In the genomic region with DNA sequence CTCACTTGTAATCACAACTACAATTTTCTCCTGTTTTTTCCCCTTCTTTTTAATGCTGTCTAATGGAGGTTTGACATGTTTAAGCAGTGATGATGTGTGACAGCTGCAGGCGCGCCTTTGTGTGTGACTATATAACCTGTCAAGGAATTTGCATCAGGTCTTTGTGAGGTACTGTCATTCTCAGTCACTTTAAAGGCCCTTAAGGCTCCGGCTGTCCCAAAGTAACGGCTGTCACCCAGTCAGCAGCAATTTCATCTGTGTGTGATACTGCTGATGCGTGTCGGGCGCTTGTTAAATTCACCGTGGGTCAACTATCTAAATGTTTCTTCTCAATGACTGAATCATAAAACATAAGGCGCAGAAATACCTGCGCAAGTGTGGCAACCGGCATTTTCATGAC, we compare ENCODE assay signal across 26 mouse cellular contexts.
A peak's percentile ranks its signal among the peaks of the same experiment; 100 is the strongest.
DNase-seq lines count a peak whose midpoint lies in the region; ATAC-seq and TF ChIP-seq lines count a peak whose summit lies in the region.
"Had no signal": no experiment of that assay in that cellular context is flagged by ENCODE, and none has a peak within 500 bp of the region (broad histone marks: within the 10 kb centered on the region; RNA-seq: fewer than 3 reads in every experiment).

No protein-coding gene starts in this region.

- H3K36me3 ChIP-seq in forebrain, embryonic 14.5 days (ENCODE audit: control insufficient read depth, insufficient read depth, low read length) = no peaks in the 10 kb centered on the region
- H3K36me3 ChIP-seq in forebrain, embryonic 11.5 days (ENCODE audit: control insufficient read depth, insufficient read depth, low read length) = no peaks in the 10 kb centered on the region
- H3K36me3 ChIP-seq in hindbrain, embryonic 16.5 days (ENCODE audit: control insufficient read depth, insufficient read depth, low read length) = no peaks in the 10 kb centered on the region
- no peaks in the 10 kb centered on the region for H3K36me3 ChIP-seq in hindbrain, embryonic 10.5 days
- H3K36me3 ChIP-seq in embryonic facial prominence, embryonic 14.5 days (ENCODE audit: control insufficient read depth, insufficient read depth, low read length) = no peaks in the 10 kb centered on the region
- no peaks in the 10 kb centered on the region for H3K36me3 ChIP-seq in midbrain, postnatal 0 days (ENCODE audit: insufficient read depth, low read length)
- H3K36me3 ChIP-seq: heart, embryonic 12.5 days; liver, embryonic 13.5 days; neural tube, embryonic 12.5 days had no signal

- no peaks in the 10 kb centered on the region for H3K4me1 ChIP-seq in forebrain, embryonic 14.5 days (ENCODE audit: control insufficient read depth, insufficient read depth, low read length)
- H3K4me1 ChIP-seq in forebrain, embryonic 11.5 days (replicated peaks; ENCODE audit: control insufficient read depth, insufficient read depth, low read length) = no peaks in the 10 kb centered on the region
- H3K4me1 ChIP-seq in hindbrain, embryonic 16.5 days (ENCODE audit: control insufficient read depth, insufficient read depth, low read depth, low read length) = no peaks in the 10 kb centered on the region
- no peaks in the 10 kb centered on the region for H3K4me1 ChIP-seq in hindbrain, embryonic 10.5 days (replicated peaks)
- 0 out of 2 replicates have a peak, but pooled peaks cover 3% of the 10 kb centered on the region for H3K4me1 ChIP-seq in embryonic facial prominence, embryonic 14.5 days (ENCODE audit: control insufficient read depth, insufficient read depth, low read length)
- H3K4me1 ChIP-seq in midbrain, postnatal 0 days (ENCODE audit: insufficient read depth, low read length) = no peaks in the 10 kb centered on the region
- H3K4me1 ChIP-seq: liver, embryonic 13.5 days; neural tube, embryonic 12.5 days had no signal

- H3K27me3 ChIP-seq in forebrain, embryonic 14.5 days (replicated peaks; ENCODE audit: control insufficient read depth, insufficient read depth, low read length) = no peaks in the 10 kb centered on the region
- no peaks in the 10 kb centered on the region for H3K27me3 ChIP-seq in forebrain, embryonic 11.5 days (ENCODE audit: control insufficient read depth, insufficient read depth, low read length)
- no peaks in the 10 kb centered on the region for H3K27me3 ChIP-seq in hindbrain, embryonic 16.5 days (replicated peaks; ENCODE audit: control insufficient read depth, insufficient read depth, low read length)
- no peaks in the 10 kb centered on the region for H3K27me3 ChIP-seq in hindbrain, embryonic 10.5 days (ENCODE audit: insufficient read depth, poor library complexity, severe bottlenecking)
- H3K27me3 ChIP-seq in embryonic facial prominence, embryonic 14.5 days (replicated peaks; ENCODE audit: control insufficient read depth, insufficient read depth, low read length) = no peaks in the 10 kb centered on the region
- no peaks in the 10 kb centered on the region for H3K27me3 ChIP-seq in midbrain, postnatal 0 days (ENCODE audit: insufficient read depth, low read length)
- H3K27me3 ChIP-seq: heart, embryonic 12.5 days; liver, embryonic 13.5 days; neural tube, embryonic 12.5 days; Patski had no signal

- peak; percentile 40 for ATAC-seq in forebrain, embryonic 14.5 days
- ATAC-seq in forebrain, embryonic 11.5 days (replicated peaks; ENCODE audit: low FRiP score) = no peak
- ATAC-seq in hindbrain, embryonic 16.5 days = 0 out of 2 replicates have a peak, but pooled peaks have one; percentile 37
- ATAC-seq in embryonic facial prominence, embryonic 14.5 days (ENCODE audit: low read depth) = no peak
- ATAC-seq in midbrain, postnatal 0 days (ENCODE audit: low FRiP score) = peak; percentile 63; the same call in 1 of the 2 replicates
- ATAC-seq: lung, postnatal 0 days; Patski had no signal

- no peak overlapping the region for H3K4me2 ChIP-seq in forebrain, embryonic 14.5 days (ENCODE audit: low read length)
- no peak overlapping the region for H3K4me2 ChIP-seq in forebrain, embryonic 11.5 days (ENCODE audit: low read depth, low read length, severe bottlenecking)
- no peak overlapping the region for H3K4me2 ChIP-seq in hindbrain, embryonic 16.5 days (ENCODE audit: low read length)
- no peak overlapping the region for H3K4me2 ChIP-seq in embryonic facial prominence, embryonic 14.5 days (ENCODE audit: low read depth, low read length)
- 0 out of 2 replicates have a peak overlapping the region, but pooled peaks have one; percentile 9 for H3K4me2 ChIP-seq in midbrain, postnatal 0 days (ENCODE audit: low read depth, low read length, poor library complexity, severe bottlenecking)
- H3K4me2 ChIP-seq: heart, embryonic 12.5 days; liver, embryonic 13.5 days; neural tube, embryonic 12.5 days had no signal

- no peak overlapping the region for H3K27ac ChIP-seq in forebrain, embryonic 14.5 days (ENCODE audit: low read depth, low read length)
- H3K27ac ChIP-seq in forebrain, embryonic 11.5 days (ENCODE audit: low read depth, low read length) = no peak overlapping the region
- H3K27ac ChIP-seq in hindbrain, embryonic 16.5 days (ENCODE audit: low read depth, low read length) = no peak overlapping the region
- no peak overlapping the region for H3K27ac ChIP-seq in hindbrain, embryonic 10.5 days
- H3K27ac ChIP-seq in embryonic facial prominence, embryonic 14.5 days (replicated peaks; ENCODE audit: low read depth, low read length) = no peak overlapping the region
- H3K27ac ChIP-seq in midbrain, postnatal 0 days (ENCODE audit: low read depth, low read length) = no peak overlapping the region
- no peak overlapping the region for H3K27ac ChIP-seq in gastrocnemius, adult 2 months
- H3K27ac ChIP-seq: heart, adult 2 months; kidney, postnatal 0 days; liver, embryonic 13.5 days; macrophage; neural tube, embryonic 12.5 days had no signal

- H3K9ac ChIP-seq in forebrain, embryonic 14.5 days (ENCODE audit: low read length) = no peak overlapping the region
- H3K9ac ChIP-seq in forebrain, embryonic 11.5 days (ENCODE audit: low read length) = no peak overlapping the region
- no peak overlapping the region for H3K9ac ChIP-seq in hindbrain, embryonic 16.5 days (ENCODE audit: low read depth, low read length)
- H3K9ac ChIP-seq in embryonic facial prominence, embryonic 14.5 days (ENCODE audit: low read depth, low read length) = no peak overlapping the region
- no peak overlapping the region for H3K9ac ChIP-seq in midbrain, postnatal 0 days (replicated peaks; ENCODE audit: low read length, poor library complexity, severe bottlenecking)
- H3K9ac ChIP-seq: heart, embryonic 12.5 days; liver, embryonic 13.5 days; neural tube, embryonic 12.5 days had no signal

- DNase-seq in forebrain, embryonic 14.5 days (ENCODE audit: low spot score) = peak; percentile 16
- no peak for DNase-seq in forebrain, embryonic 11.5 days (ENCODE audit: low spot score)
- DNase-seq in hindbrain, embryonic 10.5 days (ENCODE audit: low spot score) = no peak
- peak; percentile 7 for DNase-seq in embryonic facial prominence, embryonic 14.5 days (ENCODE audit: low spot score)
- DNase-seq in midbrain, postnatal 0 days (ENCODE audit: low spot score) = peak; percentile 9
- no peak for DNase-seq in layer of hippocampus, postnatal 36 days
- DNase-seq in gastrocnemius, adult 2 months = no peak
- DNase-seq: adrenal gland, postnatal 14 days; cerebellum, adult 18-20 months; cerebellum, postnatal 10 days; heart, adult 2 months; heart, postnatal 4 days; kidney, adult 2 months; kidney, postnatal 4 days; left cerebral cortex, postnatal 4 days; liver, embryonic 13.5 days; lung, adult 18-20 months; thymus, postnatal 4 days had no signal

- intact Hi-C loops in gastrocnemius, adult 2 months (cut with DNase I) = no loop called here

- 79% methylated on average over 11 of the region's 11 CpGs for WGBS in forebrain, embryonic 14.5 days
- WGBS in forebrain, embryonic 11.5 days = 86% methylated on average over 11 of the region's 11 CpGs
- WGBS in hindbrain, embryonic 16.5 days = 75% methylated on average over 11 of the region's 11 CpGs
- WGBS in hindbrain, embryonic 10.5 days = 84% methylated on average over 11 of the region's 11 CpGs
- WGBS in embryonic facial prominence, embryonic 14.5 days = 77% methylated on average over 11 of the region's 11 CpGs
- 59% methylated on average over 11 of the region's 11 CpGs for WGBS in midbrain, postnatal 0 days

- no peak overlapping the region for H3K4me3 ChIP-seq in forebrain, embryonic 14.5 days (ENCODE audit: low read depth, low read length)
- no peak overlapping the region for H3K4me3 ChIP-seq in forebrain, embryonic 11.5 days (ENCODE audit: low read depth, low read length)
- no peak overlapping the region for H3K4me3 ChIP-seq in hindbrain, embryonic 16.5 days (ENCODE audit: low read length)
- no peak overlapping the region for H3K4me3 ChIP-seq in hindbrain, embryonic 10.5 days
- no peak overlapping the region for H3K4me3 ChIP-seq in embryonic facial prominence, embryonic 14.5 days (ENCODE audit: low read depth, low read length)
- no peak overlapping the region for H3K4me3 ChIP-seq in midbrain, postnatal 0 days (ENCODE audit: low read depth, low read length)
- H3K4me3 ChIP-seq in gastrocnemius, adult 2 months = no peak overlapping the region
- H3K4me3 ChIP-seq: heart, adult 2 months; heart, embryonic 12.5 days; liver, embryonic 13.5 days; myocyte; neural tube, embryonic 12.5 days had no signal

- H3K9me3 ChIP-seq in forebrain, embryonic 14.5 days (replicated peaks; ENCODE audit: control insufficient read depth, low read length) = no peaks in the 10 kb centered on the region
- H3K9me3 ChIP-seq in forebrain, embryonic 11.5 days (ENCODE audit: control insufficient read depth, low read length) = no peaks in the 10 kb centered on the region
- no peaks in the 10 kb centered on the region for H3K9me3 ChIP-seq in hindbrain, embryonic 16.5 days (ENCODE audit: control insufficient read depth, low read length)
- no peaks in the 10 kb centered on the region for H3K9me3 ChIP-seq in hindbrain, embryonic 10.5 days
- H3K9me3 ChIP-seq in embryonic facial prominence, embryonic 14.5 days (ENCODE audit: control insufficient read depth, low read length) = no peaks in the 10 kb centered on the region
- H3K9me3 ChIP-seq in midbrain, postnatal 0 days (ENCODE audit: low read length) = no peaks in the 10 kb centered on the region
- H3K9me3 ChIP-seq: heart, embryonic 12.5 days; liver, embryonic 13.5 days; neural tube, embryonic 12.5 days had no signal

- no peak for TF ChIP-seq CTCF in midbrain, postnatal 0 days (IDR thresholded peaks at IDR 0.05)
- TF ChIP-seq CTCF in gastrocnemius, adult 2 months (IDR thresholded peaks at IDR 0.05) = no peak

Comparison
In these comparisons a context has a peak if more than half of its experiments do, and no peak if none do; other contexts are left out.
1. ATAC-seq: peak in forebrain, embryonic 14.5 days (single experiment), hindbrain, embryonic 16.5 days (single experiment) and midbrain, postnatal 0 days (single experiment); none in forebrain, embryonic 11.5 days (single experiment) and embryonic facial prominence, embryonic 14.5 days (single experiment).
2. DNase-seq: peak in forebrain, embryonic 14.5 days (single experiment), embryonic facial prominence, embryonic 14.5 days (single experiment) and midbrain, postnatal 0 days (single experiment); none in forebrain, embryonic 11.5 days (single experiment), hindbrain, embryonic 10.5 days (single experiment), layer of hippocampus, postnatal 36 days (0 of 2) and gastrocnemius, adult 2 months (single experiment).